8 mouse cellular contexts compared by ENCODE assay signal in the genomic region with DNA sequence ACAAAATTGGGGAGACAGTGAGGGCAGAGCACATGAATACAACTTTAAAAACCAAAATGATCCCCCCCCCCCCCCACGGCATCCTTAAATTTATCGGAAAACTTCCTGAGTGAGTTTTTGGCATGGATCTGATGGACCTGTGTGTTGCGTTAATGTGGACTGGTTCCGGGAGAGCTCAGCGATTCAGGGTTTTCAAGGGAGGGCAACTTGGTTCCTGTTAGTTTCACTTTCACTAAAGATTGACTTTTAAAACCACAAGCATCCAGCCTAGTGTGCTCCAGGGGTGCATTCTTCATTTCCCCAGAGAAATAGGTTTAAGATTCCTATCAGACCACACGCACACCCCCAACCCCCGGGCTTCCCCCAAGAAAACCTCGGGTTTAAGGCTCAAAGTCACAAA. TPM values are rescaled to one million over a fixed set of nuclear protein-coding genes. Genes with fewer than 3 reads are reported as not detected.
DNase-seq lines count a peak whose midpoint lies in the region; ATAC-seq and TF ChIP-seq lines count a peak whose summit lies in the region.

No protein-coding gene starts in this region.

- DNase-seq in thymus, adult 2 months, result no peak
- DNase-seq in thymus, adult 18-20 months, result no peak
- no peak for DNase-seq in forebrain, postnatal 0 days
- peak; percentile 46 for DNase-seq in kidney, adult 9 months
- DNase-seq in lung, postnatal 36 days, result peak; percentile 65
- peak; percentile 35 for DNase-seq in thymus, postnatal 25 days
- DNase-seq in spleen, adult 12 weeks (ENCODE audit: low spot score), result no peak

- peak overlapping the region; percentile 91 for H3K4me3 ChIP-seq in thymus, adult 2 months (ENCODE audit: control insufficient read depth, insufficient read depth, low read length)
- peak overlapping the region; percentile 84 for H3K4me3 ChIP-seq in forebrain, postnatal 0 days (ENCODE audit: low read depth, low read length)

- H3K36me3 ChIP-seq in thymus, adult 2 months (ENCODE audit: control insufficient read depth, insufficient read depth, low read length), result no peaks in the 10 kb centered on the region
- H3K36me3 ChIP-seq in forebrain, postnatal 0 days (ENCODE audit: insufficient read depth), result no peaks in the 10 kb centered on the region

- H3K4me1 ChIP-seq in thymus, adult 2 months (replicated peaks; ENCODE audit: control insufficient read depth, insufficient read depth, low read length), result peaks cover 18% of the 10 kb centered on the region
- H3K4me1 ChIP-seq in forebrain, postnatal 0 days (ENCODE audit: insufficient read depth), result peaks cover 3% of the 10 kb centered on the region; the same call in 1 of the 2 replicates

- no peak overlapping the region; the same call in 1 of the 2 replicates for H3K27ac ChIP-seq in thymus, adult 2 months (ENCODE audit: control insufficient read depth, insufficient read depth, low read length)
- H3K27ac ChIP-seq in forebrain, postnatal 0 days (ENCODE audit: low read depth, low read length), result peak overlapping the region; percentile 82; the same call in 1 of the 2 replicates

- peak overlapping the region; percentile 84; the same call in 1 of the 2 replicates for H3K9ac ChIP-seq in forebrain, postnatal 0 days

- H3K4me2 ChIP-seq in forebrain, postnatal 0 days (ENCODE audit: low read depth), result peak overlapping the region; percentile 75

- H3K9me3 ChIP-seq in forebrain, postnatal 0 days (ENCODE audit: low read length), result no peaks in the 10 kb centered on the region

- no peak for ATAC-seq in forebrain, postnatal 0 days
- no peak for ATAC-seq in frontal cortex, adult (ENCODE audit: low TSS enrichment)

- no peak for TF ChIP-seq POLR2A in thymus, adult 2 months (IDR thresholded peaks at IDR 0.05; ENCODE audit: control insufficient read depth, extremely low read depth, insufficient read depth, low read length, poor library complexity)

- peaks cover 5% of the 10 kb centered on the region; the same call in 1 of the 2 replicates for H3K27me3 ChIP-seq in thymus, adult 2 months (ENCODE audit: control insufficient read depth, insufficient read depth, low read length)
- H3K27me3 ChIP-seq in forebrain, postnatal 0 days (ENCODE audit: insufficient read depth, low read length), result peaks cover 6% of the 10 kb centered on the region; the same call in 1 of the 2 replicates

- TF ChIP-seq CTCF in thymus, adult 2 months (IDR thresholded peaks at IDR 0.05; ENCODE audit: borderline replicate concordance, control insufficient read depth, extremely low read depth, insufficient read depth, low read length, poor library complexity), result no peak
- no peak for TF ChIP-seq CTCF in forebrain, postnatal 0 days (IDR thresholded peaks at IDR 0.05; ENCODE audit: low read depth)

- WGBS in thymus, adult 2 months, result 0% methylated on average over 8 of the region's 8 CpGs
- 45% methylated on average over 8 of the region's 8 CpGs for WGBS in forebrain, postnatal 0 days

RNA-seq across cellular contexts. Expression of a gene that starts 1.2 kb away (rescaled TPM):
- polyA plus RNA-seq in thymus, adult 2 months (2012; rRNA removed), result 2.5 and 2.8 TPM in 2 replicates
- 10.5 and 15.7 TPM in 2 replicates for total RNA-seq in forebrain, postnatal 0 days (2014; rRNA removed)
- polyA plus RNA-seq in forebrain, postnatal 0 days (2015; fragmentation: Nextera tagmentation; extraction: Ambion mirVana), result 5.8 and 8.7 TPM in 2 replicates

RNA-seq across cellular contexts. Expression of a gene that starts 1.4 kb away (rescaled TPM):
- polyA plus RNA-seq in thymus, adult 2 months (2012; rRNA removed), result 26.5 and 26.7 TPM in 2 replicates
- total RNA-seq in forebrain, postnatal 0 days (2014; rRNA removed), result 4.8 and 6.9 TPM in 2 replicates
- polyA plus RNA-seq in forebrain, postnatal 0 days (2015; fragmentation: Nextera tagmentation; extraction: Ambion mirVana), result 4.4 and 5.4 TPM in 2 replicates

Comparison
In these comparisons a context has a peak if more than half of its experiments do, and no peak if none do; other contexts are left out.
1. DNase-seq: peak in kidney, adult 9 months (single experiment), lung, postnatal 36 days (single experiment) and thymus, postnatal 25 days (single experiment); none in thymus, adult 2 months (single experiment), thymus, adult 18-20 months (0 of 2), forebrain, postnatal 0 days (single experiment) and spleen, adult 12 weeks (single experiment).